Mouse (Mus musculus) hindbrain, embryonic 16.5 days (tissue): ENCODE results near the gene Atp2a1. TPM values are rescaled to one million over a fixed set of nuclear protein-coding genes. Genes with fewer than 3 reads are reported as not detected.

Source experiments
- ATAC-seq: fragments of 200-750 bp; cut with Nextera tagmentation; 2 replicates; pipeline ENCODE4 v1.8.0; 2017; ENCODE audit warnings: moderate TSS enrichment, moderate library complexity
- H3K27ac ChIP-seq: fragments of 300-500 bp; sonication (generic); 2 replicates; pipeline ENCODE4 v1.5.1; 2014; ENCODE audit warnings: low read depth, mild to moderate bottlenecking, control low read depth, low read length, moderate library complexity
- H3K27me3 ChIP-seq: fragments of 300-500 bp; sonication (generic); replicated peaks from 2 replicates; pipeline ENCODE4 v1.6.1; 2014; ENCODE audit warnings: low read length; ENCODE audit not compliant: control insufficient read depth, insufficient read depth
- H3K36me3 ChIP-seq: fragments of 300-500 bp; sonication (generic); 2 replicates; pipeline ENCODE4 v1.6.1; 2014; ENCODE audit warnings: mild to moderate bottlenecking, low read length, moderate library complexity, mixed read lengths; ENCODE audit not compliant: control insufficient read depth, insufficient read depth
- H3K4me1 ChIP-seq: fragments of 300-500 bp; sonication (generic); 2 replicates; pipeline ENCODE4 v1.6.1; 2014; ENCODE audit warnings: low read depth, low read length; ENCODE audit not compliant: control insufficient read depth, insufficient read depth
- H3K4me2 ChIP-seq: fragments of 300-500 bp; sonication (generic); 2 replicates; pipeline ENCODE4 v1.6.1; 2014; ENCODE audit warnings: mild to moderate bottlenecking, low read length, control low read depth, moderate library complexity
- H3K4me3 ChIP-seq: fragments of 300-500 bp; sonication (generic); 2 replicates; pipeline ENCODE4 v1.5.1; 2014; ENCODE audit warnings: mild to moderate bottlenecking, low read length, control low read depth, moderate library complexity
- H3K9ac ChIP-seq: fragments of 300-500 bp; sonication (generic); 2 replicates; pipeline ENCODE4 v1.6.1; 2014; ENCODE audit warnings: low read depth, mild to moderate bottlenecking, control low read depth, low read length, moderate library complexity
- H3K9me3 ChIP-seq: fragments of 300-500 bp; sonication (generic); 2 replicates; pipeline ENCODE4 v1.6.1; 2014; ENCODE audit warnings: mild to moderate bottlenecking, low read length, moderate library complexity; ENCODE audit not compliant: control insufficient read depth
- WGBS: fragments of 180-500 bp; shearing (Covaris S2); extraction: QIAGEN DNeasy Blood & Tissue Kit; methylation state at CpG from one replicate; pipeline ENCODE4 v1.1.7; 2014; 5-methylcytosine and 5-hydroxymethylcytosine counted together
- polyA plus RNA-seq: library from polyadenylated mRNA; unstranded; fragments of >200 nt; fragmentation: Nextera tagmentation; extraction: Ambion mirVana; gene quantifications from 2 replicates; pipeline ENCODE4 v1.2.1, GENCODE M21; 2015

Atp2a1 gene
- polyA plus RNA-seq, 1 experiment from 2014 or later = 0.56 TPM

GRCm38 (mm10) chr7:126467271-126467670, 4.4 kb upstream of the Atp2a1 start:
- Histone ChIP-seq H3K27ac (no peak overlapping the region), H3K9ac (no peak overlapping the region), H3K4me3 (no peak overlapping the region), H3K4me2 (no peak overlapping the region), H3K36me3 (peaks cover 48% of the 10 kb centered on the region), H3K4me1 (no peaks in the 10 kb centered on the region), H3K9me3 (no peaks in the 10 kb centered on the region), H3K27me3 (no peaks in the 10 kb centered on the region)
- no peak for ATAC-seq
- 73% methylated on average over 5 of the region's 5 CpGs for WGBS

GRCm38 (mm10) chr7:126466707-126467106, 3.8 kb upstream of the Atp2a1 start:
- no peak overlapping the region for H3K4me3 ChIP-seq
- ATAC-seq = no peak
- 86% methylated on average over 5 of the region's 5 CpGs for WGBS
- no peak overlapping the region for H3K4me2 ChIP-seq
- H3K4me1 ChIP-seq = no peaks in the 10 kb centered on the region
- peaks cover 43% of the 10 kb centered on the region for H3K36me3 ChIP-seq
- H3K27me3 ChIP-seq = no peaks in the 10 kb centered on the region
- no peaks in the 10 kb centered on the region for H3K9me3 ChIP-seq
- H3K27ac ChIP-seq = no peak overlapping the region
- no peak overlapping the region for H3K9ac ChIP-seq

GRCm38 (mm10) chr7:126466116-126466515, 3.2 kb upstream of the Atp2a1 start:
- Histone ChIP-seq H3K4me3 (no peak overlapping the region), H3K4me1 (no peaks in the 10 kb centered on the region), H3K9ac (no peak overlapping the region), H3K27me3 (no peaks in the 10 kb centered on the region), H3K9me3 (no peaks in the 10 kb centered on the region), H3K27ac (no peak overlapping the region), H3K36me3 (peaks cover 37% of the 10 kb centered on the region), H3K4me2 (no peak overlapping the region)
- no peak for ATAC-seq
- 79% methylated on average over 9 of the region's 9 CpGs for WGBS

GRCm38 (mm10) chr7:126465246-126466030, 2.5 kb upstream of the Atp2a1 start:
- no peak overlapping the region for H3K4me3 ChIP-seq

GRCm38 (mm10) chr7:126464836-126465235, 1.9 kb upstream of the Atp2a1 start:
- 50% methylated on average over 5 of the region's 5 CpGs for WGBS
- peaks cover 30% of the 10 kb centered on the region for H3K36me3 ChIP-seq
- H3K9ac ChIP-seq = no peak overlapping the region
- no peak overlapping the region for H3K27ac ChIP-seq
- no peaks in the 10 kb centered on the region for H3K4me1 ChIP-seq
- ATAC-seq = no peak
- H3K4me2 ChIP-seq = no peak overlapping the region
- no peaks in the 10 kb centered on the region for H3K9me3 ChIP-seq
- H3K4me3 ChIP-seq = no peak overlapping the region
- no peaks in the 10 kb centered on the region for H3K27me3 ChIP-seq

More at GRCm38 (mm10) chr7:126465246-126466030, 2.5 kb upstream of the Atp2a1 start:
- no peak overlapping the region for H3K27ac ChIP-seq
- H3K4me2 ChIP-seq = no peak overlapping the region
- no peaks in the 10 kb centered on the region for H3K4me1 ChIP-seq
- no peaks in the 10 kb centered on the region for H3K27me3 ChIP-seq
- ATAC-seq = no peak
- peaks cover 35% of the 10 kb centered on the region for H3K36me3 ChIP-seq
- no peak overlapping the region for H3K9ac ChIP-seq
- H3K9me3 ChIP-seq = no peaks in the 10 kb centered on the region
- WGBS = 57% methylated on average over 7 of the region's 7 CpGs

- ATAC-seq = no peak
- WGBS = 50% methylated on average over 4 of the region's 4 CpGs
- H3K4me3 ChIP-seq = no peak overlapping the region
- H3K27me3 ChIP-seq = no peaks in the 10 kb centered on the region
- peaks cover 29% of the 10 kb centered on the region for H3K36me3 ChIP-seq
- H3K9me3 ChIP-seq = no peaks in the 10 kb centered on the region
- H3K9ac ChIP-seq = no peak overlapping the region
- no peak overlapping the region for H3K4me2 ChIP-seq
- no peaks in the 10 kb centered on the region for H3K4me1 ChIP-seq
- H3K27ac ChIP-seq = no peak overlapping the region
Observed at GRCm38 (mm10) chr7:126464121-126464520, 1.2 kb upstream of the Atp2a1 start.

GRCm38 (mm10) chr7:126463547-126463946, 639 bp upstream of the Atp2a1 start:
- H3K36me3 ChIP-seq = peaks cover 23% of the 10 kb centered on the region
- 67% methylated on average over 4 of the region's 4 CpGs for WGBS
- no peaks in the 10 kb centered on the region for H3K9me3 ChIP-seq
- H3K4me2 ChIP-seq = no peak overlapping the region
- no peak overlapping the region for H3K9ac ChIP-seq
- no peaks in the 10 kb centered on the region for H3K27me3 ChIP-seq
- no peak overlapping the region for H3K4me3 ChIP-seq
- ATAC-seq = no peak
- no peaks in the 10 kb centered on the region for H3K4me1 ChIP-seq
- no peak overlapping the region for H3K27ac ChIP-seq

GRCm38 (mm10) chr7:126461626-126462025, 1.3 kb downstream of the Atp2a1 start:
- H3K9me3 ChIP-seq = no peaks in the 10 kb centered on the region
- H3K27me3 ChIP-seq = no peaks in the 10 kb centered on the region
- no peak for ATAC-seq
- WGBS = 82% methylated on average over 3 of the region's 3 CpGs
- H3K27ac ChIP-seq = no peak overlapping the region
- no peaks in the 10 kb centered on the region for H3K4me1 ChIP-seq
- H3K4me2 ChIP-seq = no peak overlapping the region
- H3K36me3 ChIP-seq = peaks cover 6% of the 10 kb centered on the region; the same call in 1 of the 2 replicates
- no peak overlapping the region for H3K4me3 ChIP-seq
- H3K9ac ChIP-seq = no peak overlapping the region

GRCm38 (mm10) chr7:126460623-126461399, 2.1 kb downstream of the Atp2a1 start:
- no peak overlapping the region for H3K4me3 ChIP-seq
- no peak overlapping the region for H3K4me2 ChIP-seq
- H3K27me3 ChIP-seq = no peaks in the 10 kb centered on the region
- H3K9ac ChIP-seq = no peak overlapping the region; the same call in 1 of the 2 replicates
- no peaks in the 10 kb centered on the region for H3K4me1 ChIP-seq
- ATAC-seq = no peak
- 49% methylated on average over 10 of the region's 10 CpGs for WGBS
- H3K36me3 ChIP-seq = no peaks in the 10 kb centered on the region
- no peak overlapping the region for H3K27ac ChIP-seq
- no peaks in the 10 kb centered on the region for H3K9me3 ChIP-seq
